Mouse (Mus musculus): ENCODE results near the gene Rufy1.

GRCm38 (mm10) chr11:50407235-50407634, 23.7 kb downstream of the Rufy1 start:
- TF ChIP-seq CTCF (IDR thresholded peaks at IDR 0.05) (no peak), POLR2A (IDR thresholded peaks at IDR 0.05; ENCODE audit: insufficient read depth, low read depth, low read length) (no peak)
